Mouse (Mus musculus) heart, adult 9 months (tissue): Measurements from ENCODE around the gene Arsg.

Experiments used
- DNase-seq, 2 experiments: peaks; one replicate each; pipeline ENCODE4 v3.0.0; 2022; ENCODE audit warnings: low spot score in 2 of 2

Arsg gene

DNA sequence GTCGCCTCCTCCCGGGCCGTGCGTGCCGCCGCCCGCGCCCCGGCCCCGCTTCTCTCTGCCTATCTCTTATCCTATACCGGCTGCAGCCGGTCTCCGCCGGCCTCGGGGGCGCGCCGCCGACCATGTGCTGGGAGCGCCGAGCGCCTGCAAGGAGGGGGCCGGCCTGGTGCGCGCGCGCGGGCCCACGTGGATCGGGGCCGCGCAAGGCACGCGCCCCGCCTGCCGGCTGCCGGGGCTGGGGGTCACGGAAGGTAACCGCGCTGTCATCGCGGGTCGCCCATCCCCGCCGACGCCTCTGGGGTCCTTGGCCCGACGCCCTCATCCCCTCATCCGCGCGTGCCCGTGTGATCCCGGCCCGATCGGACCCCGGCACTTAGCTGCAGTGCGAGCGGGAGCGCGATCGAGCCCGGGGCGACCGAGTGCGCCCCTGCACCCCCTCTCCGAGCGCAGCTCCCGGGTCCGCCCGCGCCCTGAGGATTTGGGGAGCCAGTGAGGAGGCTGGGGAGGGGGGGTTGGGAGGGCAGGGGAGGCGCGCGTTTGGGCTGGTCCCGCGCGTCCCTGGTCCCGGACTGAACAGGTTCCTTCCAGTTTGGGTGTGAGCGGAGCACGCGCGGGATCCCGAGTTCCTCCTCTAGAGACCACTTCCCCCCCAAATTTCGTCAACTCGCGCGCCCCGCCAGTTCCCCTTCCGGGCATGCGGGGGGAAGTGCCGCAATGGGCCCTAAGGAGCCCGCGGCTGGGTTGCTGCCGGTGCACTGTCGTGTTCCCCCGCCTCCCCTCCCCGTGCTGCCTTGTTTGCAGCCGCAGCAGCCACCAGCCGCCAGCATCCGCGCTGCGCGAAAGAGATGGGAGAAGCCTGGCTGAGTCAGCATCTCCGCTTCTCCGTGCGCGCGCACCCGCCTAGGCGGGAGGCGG is at the start of gene Arsg, which contains the start of gene Slc16a6:
TSS of gene Arsg (plus strand) at position 204 of the 915 bp plus-strand sequence.
TSS of gene Slc16a6 (minus strand) at position 428 of the 915 bp plus-strand sequence.
- peak; percentile 63 to 74 for DNase-seq

DNA sequence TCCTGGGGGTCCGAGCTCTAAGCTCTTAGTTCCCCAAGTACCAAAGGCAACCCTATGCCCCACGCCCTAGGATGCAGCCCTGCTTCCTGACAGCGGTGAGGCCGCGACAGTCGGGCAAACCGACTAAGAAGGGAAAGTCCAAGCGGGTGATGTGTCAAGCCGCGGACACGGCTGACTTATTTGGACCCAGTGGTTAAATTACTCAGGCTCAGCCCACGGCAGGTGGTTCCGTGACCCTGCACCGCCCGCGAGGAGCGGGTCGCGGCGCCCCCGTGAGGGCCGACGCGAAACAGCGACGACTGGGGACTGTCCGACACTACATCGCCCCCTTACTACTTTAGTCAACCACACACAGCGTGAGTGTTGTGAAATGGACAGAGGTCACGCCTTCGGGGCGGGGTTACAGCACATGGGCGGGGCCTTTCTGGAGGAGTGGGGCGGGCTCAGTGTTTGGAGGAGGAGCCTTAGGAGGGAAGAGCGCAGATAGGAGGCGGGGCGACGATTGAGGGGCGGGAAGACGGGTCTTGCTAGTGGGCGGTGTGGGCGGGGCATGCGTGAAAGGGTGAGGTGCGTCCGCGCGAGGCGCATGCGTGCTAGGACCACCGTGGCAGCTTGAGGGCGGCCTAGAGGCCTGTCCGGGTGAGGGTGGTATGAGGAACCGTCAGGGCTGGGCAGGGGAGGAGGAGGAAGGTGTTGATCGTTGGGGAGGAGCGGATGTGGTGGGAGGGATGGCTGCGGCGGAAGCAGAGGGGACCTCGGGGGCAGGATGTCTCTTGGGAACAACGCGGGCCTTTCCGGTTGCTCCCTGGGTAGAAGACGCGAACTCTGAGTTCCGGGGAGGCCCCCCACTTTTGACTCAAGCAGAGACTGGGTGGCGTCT is 47.5 kb upstream of the Arsg start, which contains the start of gene Amz2:
TSS of gene Amz2 (plus strand) at position 555 of the 880 bp plus-strand sequence.
- DNase-seq, result peak; percentile 96 to 99

DNA sequence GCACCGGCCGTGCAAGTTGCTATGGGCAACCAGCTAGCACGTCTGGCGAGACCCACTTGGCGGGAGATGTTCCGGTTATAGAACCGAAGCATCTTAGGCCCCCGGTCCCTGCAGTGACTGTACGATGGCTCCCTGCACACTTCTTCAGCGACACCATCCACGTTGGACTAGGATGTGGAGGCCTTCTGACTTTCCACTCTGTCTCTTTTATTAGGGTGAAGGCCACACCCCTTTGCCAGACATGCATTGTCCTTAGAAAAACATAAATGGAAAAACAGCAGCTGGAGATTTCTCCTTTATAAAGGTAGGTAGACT is 46.9 kb upstream of the Arsg start:
- no peak for DNase-seq

DNA sequence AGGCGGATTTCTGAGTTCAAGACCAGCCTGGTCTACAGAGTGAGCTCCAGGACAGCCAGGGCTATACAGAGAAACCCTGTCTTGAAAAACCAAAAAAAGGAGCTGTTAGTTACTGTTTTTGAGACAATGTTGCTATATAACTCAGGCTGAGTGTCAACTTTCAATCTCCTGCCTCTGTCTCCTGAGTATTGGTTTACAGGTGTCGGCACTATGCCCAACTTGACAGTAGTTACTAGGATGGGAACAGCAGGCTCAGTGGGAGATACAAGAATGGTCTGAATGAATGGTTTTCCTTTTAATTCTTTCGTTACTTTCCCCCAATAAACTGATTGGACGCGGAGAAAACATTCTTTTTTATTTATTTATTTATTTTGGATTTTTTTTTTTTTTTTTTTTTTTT is 45.8 kb upstream of the Arsg start:
- no peak for DNase-seq

DNA sequence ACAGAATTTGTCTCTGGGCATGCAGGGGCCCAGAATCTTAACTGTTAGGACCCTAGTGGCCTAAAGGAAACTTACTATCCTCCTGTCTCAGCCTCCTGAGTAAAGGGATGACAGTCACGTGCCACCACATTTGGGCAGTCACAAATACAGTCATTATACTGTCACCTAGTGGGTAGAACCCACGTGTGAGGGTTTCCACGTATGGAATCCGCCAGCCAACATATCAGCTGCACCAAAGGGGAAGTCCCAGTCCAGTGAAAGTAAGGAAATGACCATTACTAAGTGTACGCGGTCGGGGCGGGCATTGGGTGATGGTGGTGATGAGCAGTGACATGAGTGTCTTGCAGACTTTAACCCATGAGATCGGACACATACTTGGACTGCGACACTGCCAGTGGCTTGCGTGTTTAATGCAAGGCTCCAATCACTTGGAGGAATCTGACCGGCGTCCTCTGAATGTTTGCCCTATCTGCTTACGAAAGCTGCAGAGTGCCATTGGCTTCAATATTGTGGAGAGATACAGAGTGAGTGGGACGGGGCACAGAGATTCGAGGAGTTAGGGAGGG is 38.9 kb upstream of the Arsg start:
- DNase-seq, result no peak

DNA sequence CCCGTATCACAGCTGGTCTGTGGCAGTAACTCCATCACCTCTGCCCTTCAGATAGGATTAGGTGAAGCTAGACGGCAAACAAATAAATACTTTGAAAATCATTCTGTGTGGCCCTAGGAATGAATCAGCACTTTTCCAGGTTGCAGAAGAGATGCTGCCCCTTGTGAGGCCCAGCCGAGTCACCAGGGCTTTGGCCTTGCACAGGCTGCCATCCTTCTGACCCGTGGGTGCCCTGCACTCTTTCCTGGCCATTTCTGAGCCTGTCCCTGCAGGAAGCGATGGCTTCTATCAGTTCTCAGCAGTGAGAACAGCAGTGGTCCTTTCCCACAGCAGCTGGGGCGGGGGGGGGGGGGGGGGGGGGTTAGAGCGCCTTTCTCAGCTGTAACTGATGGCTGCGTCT is 36.3 kb upstream of the Arsg start:
- no peak for DNase-seq

DNA sequence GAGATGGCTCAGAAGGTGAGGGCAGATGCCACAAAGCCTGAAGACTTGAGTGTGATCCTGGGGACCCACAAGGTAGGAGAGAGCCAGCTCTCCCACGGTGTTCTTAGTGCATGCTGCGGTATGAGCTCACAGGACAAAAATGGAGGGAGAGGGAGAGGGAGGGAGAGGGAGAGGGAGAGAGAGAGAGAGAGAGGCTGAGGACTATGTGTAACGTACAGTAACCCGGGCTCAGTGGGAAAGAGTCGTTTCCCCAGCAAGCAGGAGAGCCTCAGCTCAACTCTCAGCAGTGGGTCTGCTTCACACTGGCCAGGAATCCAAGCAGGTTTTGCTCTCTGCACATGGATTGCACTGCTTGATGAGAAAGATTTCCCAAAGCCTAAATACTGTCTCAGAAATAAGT is 34.0 kb upstream of the Arsg start:
- no peak for DNase-seq

DNA sequence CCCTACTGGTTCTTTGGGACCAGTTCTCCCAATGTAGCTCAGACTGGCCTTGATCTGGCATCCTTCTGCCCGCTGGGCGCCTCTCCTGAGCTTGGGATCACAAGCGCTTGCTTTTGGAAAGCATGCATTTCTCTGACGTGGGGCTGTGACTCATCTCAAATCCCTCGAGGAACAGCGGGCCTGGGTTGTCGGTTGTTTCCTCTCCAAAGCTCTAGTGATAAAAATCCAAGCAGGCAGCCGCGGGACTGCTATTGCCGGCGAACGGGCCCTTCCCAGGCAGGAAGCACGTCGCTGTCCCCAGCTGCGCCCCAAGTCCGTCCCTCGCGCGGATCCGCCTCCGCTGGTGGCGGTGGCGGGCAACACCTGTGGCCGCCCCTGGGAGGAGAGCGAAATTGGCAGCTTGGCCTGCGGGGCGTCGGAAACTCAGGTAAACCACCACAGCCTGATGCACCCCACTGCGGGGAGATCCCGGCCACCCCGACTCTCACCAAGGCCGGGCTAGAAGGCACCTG is 33.3 kb upstream of the Arsg start:
- peak; percentile 89 for DNase-seq

DNA sequence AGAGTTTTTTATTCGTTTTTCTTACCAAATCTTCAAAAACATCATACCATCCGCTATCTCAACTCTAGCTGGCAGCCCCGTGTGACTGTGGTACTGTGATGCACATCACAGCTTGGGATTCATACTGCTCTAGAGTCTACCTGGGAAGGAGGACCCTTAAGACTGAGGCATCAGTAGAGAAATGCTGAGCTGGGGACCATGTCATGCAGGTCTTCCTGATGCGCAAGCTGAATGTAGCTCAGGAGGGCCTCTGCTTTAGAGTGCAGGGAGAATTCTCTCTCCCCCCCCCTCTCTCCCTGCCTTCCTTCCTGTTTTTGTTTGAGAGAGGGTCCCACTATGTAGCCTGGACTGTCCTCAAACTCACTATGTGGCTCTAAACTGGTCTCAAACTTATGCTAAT is 32.5 kb upstream of the Arsg start:
- DNase-seq, result no peak

DNA sequence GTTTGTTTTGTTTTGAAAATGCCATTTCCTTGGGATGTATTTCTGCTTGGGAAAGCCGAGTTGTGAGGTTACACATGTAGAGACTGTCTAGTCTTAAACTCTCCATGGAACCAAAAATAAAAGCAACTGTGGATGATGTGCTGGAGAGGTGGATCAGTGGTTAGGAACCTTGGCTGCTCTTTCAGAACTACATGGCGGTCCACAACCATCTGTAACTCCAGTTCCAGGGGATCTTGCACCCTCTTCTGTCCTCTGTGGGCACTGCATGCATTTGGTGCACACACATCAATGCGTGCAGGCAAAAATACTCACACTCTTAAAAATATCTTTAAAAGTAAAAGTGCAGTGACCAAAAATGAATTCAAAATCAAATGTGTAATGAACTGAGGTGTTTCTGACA is 32.1 kb upstream of the Arsg start:
- DNase-seq, result no peak

DNA sequence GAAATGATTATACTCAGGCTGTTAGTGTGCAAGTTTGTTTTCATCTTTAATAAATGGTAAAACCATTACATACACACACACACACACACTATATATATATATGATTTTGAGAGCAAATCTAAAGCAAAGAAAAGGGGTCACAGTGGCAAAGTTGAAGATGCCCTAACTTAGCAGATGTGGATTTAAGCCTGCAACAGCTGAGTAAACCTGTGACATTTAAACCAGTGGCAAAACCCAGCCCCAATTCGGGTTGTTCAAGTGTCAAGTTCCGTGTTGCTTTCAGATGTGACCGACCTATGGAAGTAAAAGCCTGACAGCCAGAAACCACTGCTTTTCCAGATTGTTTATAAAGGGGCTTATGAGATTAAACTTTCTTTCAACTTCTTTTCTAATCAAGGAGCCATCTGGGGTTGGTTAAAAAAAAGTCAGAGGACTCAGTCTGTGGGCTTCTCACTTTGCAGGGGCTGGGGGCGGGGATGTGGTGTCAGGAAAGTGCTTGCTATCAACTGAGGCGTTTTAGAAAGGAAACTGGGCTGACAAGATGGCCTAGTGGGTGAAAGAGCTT is 30.9 kb upstream of the Arsg start:
- no peak for DNase-seq

DNA sequence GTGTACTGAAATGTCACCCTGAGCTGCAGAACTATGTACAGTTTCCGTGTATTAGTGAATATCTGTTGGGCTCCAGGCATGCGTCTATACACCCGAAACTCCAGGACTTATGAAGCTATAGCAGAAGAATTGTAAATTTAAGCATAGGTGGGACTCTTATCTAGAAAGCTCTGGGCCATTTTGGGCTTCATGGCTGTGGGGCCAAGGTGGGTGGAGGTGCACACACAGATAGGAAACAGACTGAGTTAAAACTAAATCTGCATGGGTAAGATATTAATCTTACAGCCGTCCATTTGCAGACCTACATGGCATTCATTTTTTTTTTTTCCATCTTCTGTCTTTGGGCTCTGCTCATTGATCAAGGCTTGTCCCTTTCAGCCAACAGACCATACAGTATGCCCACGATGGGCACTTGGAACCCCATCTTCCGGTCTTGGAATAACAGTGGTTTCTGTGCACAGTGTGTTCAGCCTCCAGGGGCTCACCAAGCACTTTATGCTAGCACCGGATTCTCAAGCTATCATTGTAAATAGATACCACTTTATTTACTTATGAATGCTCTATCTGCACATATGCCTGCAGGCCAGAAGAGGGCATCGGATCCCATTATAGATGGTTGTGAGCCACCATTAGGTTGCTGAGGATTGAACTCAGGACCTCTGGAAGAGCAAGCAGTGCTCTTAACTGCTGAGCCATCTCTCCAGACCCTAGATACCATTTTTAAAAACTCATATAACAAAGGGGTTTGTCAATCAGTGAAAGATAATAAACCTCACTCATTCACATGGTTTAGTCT is 29.5 kb upstream of the Arsg start:
- no peak for DNase-seq

DNA sequence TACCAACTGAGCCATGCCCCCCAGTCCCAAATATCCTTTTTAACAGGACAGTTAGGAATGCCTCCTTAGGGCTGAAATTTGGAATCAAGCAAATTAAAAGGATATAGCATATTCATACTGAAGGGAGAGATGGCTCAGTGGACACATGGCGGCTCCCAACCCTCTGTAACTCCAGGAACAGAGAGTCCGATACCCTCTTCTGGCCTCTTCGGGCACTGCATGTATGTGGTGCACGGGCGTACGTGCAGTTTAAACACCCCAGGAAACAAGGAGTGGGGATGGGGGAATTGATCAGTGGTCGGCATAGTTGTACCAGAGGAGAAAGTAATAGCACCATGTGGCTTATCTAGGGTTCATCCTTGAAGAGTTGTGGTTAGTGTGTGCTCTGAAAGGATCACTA is 28.6 kb upstream of the Arsg start:
- no peak for DNase-seq

DNA sequence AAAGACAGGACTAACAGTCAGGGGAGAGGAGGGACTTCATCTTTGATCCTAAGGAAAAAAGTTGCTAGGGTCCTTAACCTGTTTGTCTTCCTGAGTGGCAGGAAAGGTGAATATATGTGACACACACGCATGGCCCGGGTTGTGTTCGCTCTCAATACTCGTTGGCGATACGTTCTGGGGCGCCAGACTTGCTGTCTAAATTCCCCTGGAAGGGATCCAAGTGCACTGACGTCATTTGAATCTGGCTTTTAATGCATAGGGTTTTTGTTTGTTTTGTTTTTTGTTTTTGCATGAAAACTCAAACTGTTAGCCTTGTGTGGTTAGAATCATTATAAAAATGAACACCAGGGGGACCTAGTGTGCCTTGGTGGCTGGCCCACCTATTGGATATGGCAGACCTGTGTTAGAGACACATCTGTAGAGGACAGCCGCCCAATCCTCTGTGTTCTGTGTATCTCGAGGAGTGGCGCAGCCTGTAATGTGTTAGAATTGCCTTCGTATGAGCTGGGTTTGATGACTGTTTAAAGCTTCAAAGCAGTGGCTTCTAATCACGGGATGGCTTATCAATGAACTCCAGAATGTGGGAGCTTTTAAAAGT is 27.6 kb upstream of the Arsg start:
- peak in 1 of 2 experiments; percentile 27 for DNase-seq

DNA sequence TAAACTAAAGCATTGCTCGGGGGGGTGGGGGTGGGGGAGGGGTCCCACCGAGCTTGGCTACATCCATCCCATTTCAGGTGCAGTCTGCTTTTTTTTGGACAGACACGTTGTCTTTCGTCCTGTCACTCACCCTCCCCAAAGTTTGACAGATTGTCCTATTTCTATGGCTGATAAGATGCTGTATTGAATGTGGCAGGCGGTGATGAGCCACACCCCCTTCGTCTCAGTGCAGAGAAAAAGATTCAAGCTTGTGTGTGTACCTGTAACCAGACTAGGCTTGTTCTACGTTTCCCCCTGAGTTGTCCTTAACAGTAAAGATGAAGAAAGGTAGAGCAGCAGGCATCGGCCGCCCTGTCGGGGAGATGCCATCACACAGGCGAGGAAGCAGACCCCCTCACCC is 22.0 kb upstream of the Arsg start:
- DNase-seq, result no peak

DNA sequence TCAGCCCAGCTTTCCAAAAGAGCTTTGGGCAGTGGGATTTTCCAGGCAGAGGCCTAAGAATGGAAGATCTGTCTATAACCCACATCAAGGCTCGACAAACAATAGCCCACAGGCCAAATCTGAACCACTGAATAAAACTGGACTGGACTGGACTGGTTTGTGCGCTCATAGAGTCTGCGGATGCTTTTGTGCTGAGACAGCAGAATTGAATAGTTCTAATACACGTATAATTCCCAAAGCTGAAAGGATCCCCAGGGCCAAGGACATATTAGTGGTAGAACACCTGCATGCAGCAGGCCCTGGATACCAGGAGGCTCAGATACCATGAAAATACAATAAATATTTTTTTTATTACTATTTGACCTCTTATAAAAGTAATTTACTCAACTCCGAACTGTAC is 16.9 kb upstream of the Arsg start:
- no peak for DNase-seq

DNA sequence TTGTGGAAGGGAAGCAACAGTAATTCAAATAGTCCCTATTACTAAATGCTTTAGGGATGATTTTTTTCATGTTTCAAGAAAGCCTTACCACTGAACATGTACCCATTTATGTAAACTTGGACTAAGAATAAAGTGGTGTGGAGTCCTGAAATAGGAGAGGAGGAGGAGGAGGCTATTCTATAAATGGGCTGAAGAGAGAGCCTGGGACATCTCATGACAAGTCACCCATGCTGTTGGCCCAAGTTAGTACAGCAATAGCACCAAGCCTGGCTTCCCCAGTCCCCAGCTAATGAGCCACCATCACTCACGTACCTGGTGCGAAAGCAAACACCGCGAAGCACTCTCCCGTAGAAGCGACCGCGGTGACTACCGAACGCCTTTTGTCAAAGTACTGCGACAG is 15.0 kb upstream of the Arsg start:
- DNase-seq, result no peak

DNA sequence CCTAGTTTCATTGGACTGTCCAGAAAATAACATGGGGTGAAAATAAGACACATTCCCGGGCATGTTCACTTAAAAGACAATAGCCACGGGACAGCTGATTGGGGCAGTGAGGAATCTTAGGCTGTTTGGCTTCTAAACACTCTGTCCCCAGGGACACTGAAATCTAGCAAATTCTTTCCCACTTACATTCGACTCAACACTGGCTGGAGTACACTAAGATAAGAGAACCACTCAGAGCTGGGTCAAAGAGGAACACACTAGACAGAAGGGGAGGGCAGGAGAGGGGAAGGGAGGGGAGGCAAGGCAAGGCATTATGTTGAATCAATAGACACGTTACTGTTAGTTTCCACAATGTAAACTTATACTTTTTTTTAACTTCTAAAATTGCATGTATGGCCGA is 12.6 kb upstream of the Arsg start:
- peak; percentile 45 to 56 for DNase-seq

DNA sequence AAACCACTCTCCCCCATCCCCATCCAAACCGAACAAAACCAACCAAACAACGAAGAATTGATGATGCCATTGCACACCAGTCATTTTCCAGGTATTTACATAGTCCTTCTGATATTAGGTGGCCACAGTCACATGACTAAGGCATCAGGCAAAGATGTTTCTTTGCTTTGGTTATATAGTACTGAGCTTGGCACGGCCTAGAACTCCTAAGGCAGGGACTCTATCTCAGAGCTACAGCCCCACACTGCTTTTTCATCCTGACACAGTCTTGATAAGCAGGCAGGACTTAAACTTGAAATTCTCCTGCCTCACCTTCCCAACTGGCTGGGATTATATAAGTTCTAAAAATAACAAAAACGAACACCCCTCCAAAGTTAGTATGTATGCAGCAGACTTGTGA is 8.1 kb upstream of the Arsg start:
- no peak for DNase-seq

DNA sequence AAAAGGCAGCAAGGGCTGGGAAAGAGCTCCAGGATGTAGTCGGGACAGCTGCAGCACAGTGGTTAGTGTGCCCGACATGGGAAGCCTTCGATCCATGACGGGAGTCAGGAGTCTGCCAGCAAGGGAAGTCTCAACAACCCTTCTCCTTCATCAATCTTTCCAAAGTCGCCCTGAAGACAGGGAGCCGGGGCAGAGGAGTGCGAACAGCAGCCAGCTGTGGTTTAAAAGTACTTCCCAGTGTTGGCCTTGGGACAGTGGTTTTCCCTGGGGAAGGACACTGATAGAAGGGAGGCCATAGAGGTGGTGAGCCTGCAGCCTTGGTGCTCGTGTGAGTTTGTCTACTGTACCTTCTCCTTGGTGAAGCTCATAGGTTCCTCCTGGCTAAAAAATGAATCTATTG is 6.2 kb upstream of the Arsg start:
- DNase-seq, result peak; percentile 21 to 25

DNA sequence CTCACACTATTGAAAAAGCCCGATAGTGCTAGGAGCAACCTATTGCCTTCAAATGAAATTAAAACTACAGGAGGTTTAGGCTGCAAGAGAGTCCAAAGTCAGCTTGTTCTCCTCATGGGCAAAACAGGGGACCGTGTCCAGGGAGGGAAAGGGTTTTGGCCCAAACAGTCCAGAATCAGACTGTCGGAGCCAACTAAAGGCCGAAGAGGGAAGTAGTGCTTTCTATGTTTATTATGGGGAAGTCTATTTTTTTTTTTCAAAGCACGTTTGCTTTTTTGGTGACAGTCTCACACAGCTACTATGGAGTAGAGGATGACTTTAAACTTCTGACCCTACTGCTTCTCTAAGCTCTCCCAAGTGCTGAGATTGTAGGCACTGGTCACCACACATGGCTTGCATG is 5.0 kb upstream of the Arsg start:
- DNase-seq, result peak in 1 of 2 experiments; percentile 7
